Mouse (Mus musculus) B cell, adult 67 days (primary cell): ENCODE measurements around the gene Spp2. TPM values are rescaled to one million over a fixed set of nuclear protein-coding genes. Genes with fewer than 3 reads are reported as not detected.

ENCODE experiments used
- total RNA-seq, 2 experiments: library from RNA; stranded (reverse); gene quantifications; 4 replicates each; pipeline ENCODE4 v1.2.4; 2023

The Spp2 gene
- total RNA-seq: not detected

GRCm38 (mm10) chr1:88406807-88407198, at the start of gene Spp2:
Spp2 (plus strand) TSS chr1:88406961.

Other genes with a start within 250 kb of the Spp2 start
- not detected for gene Ugt1a5, start 240.9 kb upstream of the Spp2 start, total RNA-seq
- gene Ugt1a2, start 206.4 kb upstream of the Spp2 start, total RNA-seq: not detected
- gene Dnajb3, start 201.2 kb upstream of the Spp2 start, total RNA-seq: under 1 TPM; 0.87 to 0.92 TPM
- not detected for gene Ugt1a1, start 195.0 kb upstream of the Spp2 start, total RNA-seq
- 1 to 10 TPM in 1 of 2 experiments, under 1 TPM in 1; 0.12 to 1.1 TPM for gene Mroh2a, start 180.0 kb upstream of the Spp2 start, total RNA-seq
- gene Hjurp, start 129.3 kb upstream of the Spp2 start, total RNA-seq: 10 to 100 TPM; 83.9 to 96.7 TPM
- not detected for gene Trpm8, start 129.3 kb upstream of the Spp2 start, total RNA-seq
- gene Glrp1, start 103.1 kb downstream of the Spp2 start, total RNA-seq: not detected